Mouse (Mus musculus): ENCODE measurements around the gene Mlec. TPM values are rescaled to one million over a fixed set of nuclear protein-coding genes. Genes with fewer than 3 reads are reported as not detected.
"Not testable (repeated sequence)": the region's sequence is repeated elsewhere in the genome, so short reads cannot be mapped to it uniquely, and the experiment has no call there.

Mlec gene
- polyA plus RNA-seq, 1 experiment from 2014 or later: 23.0 TPM

- 65% methylated on average over 3 of the region's 3 CpGs for WGBS (ENCODE audit: insufficient replicate concordance)
- H3K36me3 ChIP-seq: peaks cover 33% of the 10 kb centered on the region
- ATAC-seq (ENCODE audit: low read depth): no peak
Observed at GRCm38 (mm10) chr5:115116426-115116825, 41.6 kb downstream of the Mlec start.

GRCm38 (mm10) chr5:115114501-115114900 is 43.5 kb downstream of the Mlec start:
- peaks cover 40% of the 10 kb centered on the region for H3K36me3 ChIP-seq
- no peak for DNase-seq

More at GRCm38 (mm10) chr5:115116426-115116825, 41.6 kb downstream of the Mlec start:
- Histone ChIP-seq H3K4me2 (no peak overlapping the region), H3K27ac (no peak overlapping the region), H3K4me1 (replicated peaks) (peaks cover 20% of the 10 kb centered on the region), H3K9ac (no peak overlapping the region), H3K27me3 (no peaks in the 10 kb centered on the region), H3K9me3 (replicated peaks) (no peaks in the 10 kb centered on the region), H3K4me3 (replicated peaks) (no peak overlapping the region)
- DNase-seq: no peak

GRCm38 (mm10) chr5:115113244-115113643 is 44.7 kb downstream of the Mlec start:
- Histone ChIP-seq H3K27me3 (no peaks in the 10 kb centered on the region), H3K4me1 (replicated peaks) (peaks cover 4% of the 10 kb centered on the region), H3K9me3 (replicated peaks) (no peaks in the 10 kb centered on the region), H3K27ac (no peak overlapping the region), H3K4me2 (no peak overlapping the region), H3K9ac (no peak overlapping the region), H3K36me3 (peaks cover 40% of the 10 kb centered on the region), H3K4me3 (replicated peaks) (no peak overlapping the region)
- no peak for DNase-seq
- WGBS (ENCODE audit: insufficient replicate concordance): 83% methylated on average over 12 of the region's 12 CpGs
- no peak for ATAC-seq (ENCODE audit: low read depth)

More at GRCm38 (mm10) chr5:115114501-115114900, 43.5 kb downstream of the Mlec start:
- no peak for ATAC-seq (ENCODE audit: low read depth)
- H3K9ac ChIP-seq: no peak overlapping the region
- no peak overlapping the region for H3K4me2 ChIP-seq
- H3K4me3 ChIP-seq (replicated peaks): no peak overlapping the region
- no peak overlapping the region for H3K27ac ChIP-seq
- 80% methylated on average over 8 of the region's 8 CpGs for WGBS (ENCODE audit: insufficient replicate concordance)
- no peaks in the 10 kb centered on the region for H3K9me3 ChIP-seq (replicated peaks)
- peaks cover 17% of the 10 kb centered on the region for H3K4me1 ChIP-seq (replicated peaks)
- no peaks in the 10 kb centered on the region for H3K27me3 ChIP-seq

GRCm38 (mm10) chr5:115111156-115111555 is 46.8 kb downstream of the Mlec start:
- DNase-seq (no peak), ATAC-seq (ENCODE audit: low read depth) (no peak)
- WGBS (ENCODE audit: insufficient replicate concordance): 85% methylated on average over 8 of the region's 8 CpGs
- Histone ChIP-seq H3K27me3 (no peaks in the 10 kb centered on the region), H3K9ac (no peak overlapping the region), H3K4me3 (replicated peaks) (no peak overlapping the region), H3K4me2 (no peak overlapping the region), H3K36me3 (peaks cover 26% of the 10 kb centered on the region), H3K27ac (no peak overlapping the region), H3K4me1 (replicated peaks) (no peaks in the 10 kb centered on the region), H3K9me3 (replicated peaks) (no peaks in the 10 kb centered on the region)

- H3K9me3 ChIP-seq (replicated peaks); H3K9ac ChIP-seq; H3K27ac ChIP-seq; ATAC-seq (ENCODE audit: low read depth); H3K27me3 ChIP-seq; DNase-seq; H3K4me3 ChIP-seq (replicated peaks); H3K4me2 ChIP-seq: not testable (repeated sequence)
- WGBS (ENCODE audit: insufficient replicate concordance): 91% methylated on average over 23 of the region's 23 CpGs
- H3K4me1 ChIP-seq (replicated peaks): peaks cover 11% of the 10 kb centered on the region
- H3K36me3 ChIP-seq: peaks cover 38% of the 10 kb centered on the region
Observed at GRCm38 (mm10) chr5:115103253-115103652, 54.7 kb downstream of the Mlec start.

- DNase-seq: no peak
- WGBS (ENCODE audit: insufficient replicate concordance): 77% methylated on average over 2 of the region's 2 CpGs
- Histone ChIP-seq H3K27me3 (no peaks in the 10 kb centered on the region), H3K4me3 (replicated peaks) (no peak overlapping the region), H3K9me3 (replicated peaks) (no peaks in the 10 kb centered on the region), H3K4me2 (no peak overlapping the region), H3K36me3 (peaks cover 45% of the 10 kb centered on the region), H3K4me1 (replicated peaks) (peaks cover 11% of the 10 kb centered on the region), H3K27ac (no peak overlapping the region), H3K9ac (no peak overlapping the region)
- no peak for ATAC-seq (ENCODE audit: low read depth)
Observed at GRCm38 (mm10) chr5:115102231-115102630, 55.7 kb downstream of the Mlec start.

- Histone ChIP-seq H3K9ac (no peak overlapping the region), H3K27me3 (no peaks in the 10 kb centered on the region), H3K4me3 (replicated peaks) (no peak overlapping the region), H3K4me1 (replicated peaks) (peaks cover 11% of the 10 kb centered on the region), H3K4me2 (no peak overlapping the region), H3K36me3 (peaks cover 63% of the 10 kb centered on the region), H3K27ac (no peak overlapping the region; the same call in 1 of the 2 replicates), H3K9me3 (replicated peaks) (no peaks in the 10 kb centered on the region)
- DNase-seq (no peak), ATAC-seq (ENCODE audit: low read depth) (no peak)
- WGBS (ENCODE audit: insufficient replicate concordance): 75% methylated on average over 6 of the region's 6 CpGs
Observed at GRCm38 (mm10) chr5:115100473-115100872, 57.5 kb downstream of the Mlec start.

GRCm38 (mm10) chr5:115099991-115100390 is 58.0 kb downstream of the Mlec start:
- Histone ChIP-seq H3K27me3 (no peaks in the 10 kb centered on the region), H3K4me2 (no peak overlapping the region), H3K4me1 (replicated peaks) (peaks cover 11% of the 10 kb centered on the region), H3K4me3 (replicated peaks) (no peak overlapping the region), H3K27ac (no peak overlapping the region; the same call in 1 of the 2 replicates), H3K36me3 (peaks cover 68% of the 10 kb centered on the region), H3K9ac (no peak overlapping the region), H3K9me3 (replicated peaks) (no peaks in the 10 kb centered on the region)
- ATAC-seq (ENCODE audit: low read depth): no peak
- 85% methylated on average over 9 of the region's 9 CpGs for WGBS (ENCODE audit: insufficient replicate concordance)
- no peak for DNase-seq

GRCm38 (mm10) chr5:115099530-115099929 is 58.4 kb downstream of the Mlec start:
- no peak overlapping the region for H3K4me3 ChIP-seq (replicated peaks)
- H3K4me2 ChIP-seq: no peak overlapping the region
- peak; percentile 18; the same call in 1 of the 2 replicates for ATAC-seq (ENCODE audit: low read depth)
- H3K27me3 ChIP-seq: no peaks in the 10 kb centered on the region
- 67% methylated on average over 5 of the region's 5 CpGs for WGBS (ENCODE audit: insufficient replicate concordance)
- no peak overlapping the region for H3K9ac ChIP-seq
- H3K4me1 ChIP-seq (replicated peaks): peaks cover 11% of the 10 kb centered on the region
- DNase-seq: no peak
- H3K9me3 ChIP-seq (replicated peaks): no peaks in the 10 kb centered on the region
- H3K36me3 ChIP-seq: peaks cover 72% of the 10 kb centered on the region
- H3K27ac ChIP-seq: no peak overlapping the region

- DNase-seq: no peak
- no peak within 1 kb of the TSS for H3K27ac ChIP-seq
- H3K36me3 ChIP-seq: peaks cover 80% of the 10 kb centered on the region
Observed at GRCm38 (mm10) chr5:115098195-115098594, 59.8 kb downstream of the Mlec start, which contains the start of gene Gm10401. TSS of gene Gm10401 (minus strand) at chr5:115098295.

More at GRCm38 (mm10) chr5:115098195-115098594, 59.8 kb downstream of the Mlec start, which contains the start of gene Gm10401:
- ATAC-seq (ENCODE audit: low read depth): no peak
- Histone ChIP-seq H3K4me3 (replicated peaks) (no peak within 1 kb of the TSS), H3K27me3 (no peaks in the 10 kb centered on the region), H3K4me1 (replicated peaks) (peaks cover 18% of the 10 kb centered on the region), H3K4me2 (no peak within 1 kb of the TSS), H3K9ac (no peak within 1 kb of the TSS), H3K9me3 (replicated peaks) (no peaks in the 10 kb centered on the region)
- 90% methylated on average over 8 of the region's 8 CpGs for WGBS (ENCODE audit: insufficient replicate concordance)

Data from liver, embryonic 13.5 days (tissue).